Comparison of ENCODE assay signal across 29 mouse cellular contexts in genomic region chr1:191698253-191698795, GRCm38 (mm10). TPM values are rescaled to one million over a fixed set of nuclear protein-coding genes. Genes with fewer than 3 reads are reported as not detected.
DNase-seq lines count a peak whose midpoint lies in the region; ATAC-seq lines count a peak whose summit lies in the region.
"Had no signal": no experiment of that assay in that cellular context is flagged by ENCODE, and none has a peak within 500 bp of the region (broad histone marks: within the 10 kb centered on the region; RNA-seq: fewer than 3 reads in every experiment).

No protein-coding gene starts in this region.

- no peaks in the 10 kb centered on the region for H3K36me3 ChIP-seq in neural tube, embryonic 15.5 days
- H3K36me3 ChIP-seq in limb, embryonic 10.5 days, result no peaks in the 10 kb centered on the region
- H3K36me3 ChIP-seq: hindbrain, embryonic 10.5 days; hindbrain, embryonic 15.5 days; intestine, embryonic 15.5 days; limb, embryonic 15.5 days; liver, embryonic 13.5 days; midbrain, embryonic 13.5 days had no signal

- H3K27ac ChIP-seq in neural tube, embryonic 15.5 days (replicated peaks), result no peak overlapping the region
- H3K27ac ChIP-seq in limb, embryonic 10.5 days, result 0 out of 2 replicates have a peak overlapping the region, but pooled peaks have one; percentile 36
- H3K27ac ChIP-seq: hindbrain, embryonic 10.5 days; hindbrain, embryonic 15.5 days; intestine, embryonic 15.5 days; layer of hippocampus, adult 2 months; left cerebral cortex, adult 2 months; limb, embryonic 15.5 days; liver, embryonic 13.5 days; midbrain, embryonic 13.5 days had no signal

- no peaks in the 10 kb centered on the region for H3K27me3 ChIP-seq in neural tube, embryonic 15.5 days (replicated peaks)
- H3K27me3 ChIP-seq in limb, embryonic 10.5 days (ENCODE audit: low read depth, poor library complexity, severe bottlenecking), result no peaks in the 10 kb centered on the region
- H3K27me3 ChIP-seq: hindbrain, embryonic 15.5 days; intestine, embryonic 15.5 days; limb, embryonic 15.5 days; liver, embryonic 13.5 days; midbrain, embryonic 13.5 days had no signal

- H3K4me3 ChIP-seq in neural tube, embryonic 15.5 days (replicated peaks), result no peak overlapping the region
- H3K4me3 ChIP-seq in limb, embryonic 10.5 days, result no peak overlapping the region
- H3K4me3 ChIP-seq: erythroblast, embryonic 14.5 days; hindbrain, embryonic 10.5 days; hindbrain, embryonic 15.5 days; intestine, embryonic 15.5 days; layer of hippocampus, adult 2 months; left cerebral cortex, adult 2 months; limb, embryonic 15.5 days; liver, embryonic 13.5 days; megakaryocyte, embryonic 14.5 days; midbrain, embryonic 13.5 days had no signal

- no peak for ATAC-seq in neural tube, embryonic 15.5 days (ENCODE audit: low FRiP score)
- ATAC-seq: forebrain, embryonic 16.5 days; intestine, embryonic 15.5 days; lung, postnatal 0 days; midbrain, embryonic 13.5 days had no signal

- H3K4me1 ChIP-seq in neural tube, embryonic 15.5 days, result no peaks in the 10 kb centered on the region
- peaks cover 39% of the 10 kb centered on the region for H3K4me1 ChIP-seq in limb, embryonic 10.5 days
- H3K4me1 ChIP-seq: hindbrain, embryonic 10.5 days; hindbrain, embryonic 15.5 days; intestine, embryonic 15.5 days; liver, embryonic 13.5 days; midbrain, embryonic 13.5 days had no signal

- no peak overlapping the region for H3K4me2 ChIP-seq in neural tube, embryonic 15.5 days
- H3K4me2 ChIP-seq: hindbrain, embryonic 15.5 days; intestine, embryonic 15.5 days; limb, embryonic 15.5 days; liver, embryonic 13.5 days; midbrain, embryonic 13.5 days had no signal

- H3K9me3 ChIP-seq in neural tube, embryonic 15.5 days (replicated peaks), result no peaks in the 10 kb centered on the region
- no peaks in the 10 kb centered on the region for H3K9me3 ChIP-seq in limb, embryonic 10.5 days (replicated peaks)
- H3K9me3 ChIP-seq: hindbrain, embryonic 10.5 days; hindbrain, embryonic 15.5 days; intestine, embryonic 15.5 days; limb, embryonic 15.5 days; liver, embryonic 13.5 days; midbrain, embryonic 13.5 days had no signal

- WGBS in neural tube, embryonic 15.5 days, result 26% methylated on average over 1 of the region's 1 CpGs
- WGBS in limb, embryonic 10.5 days, result 0% methylated on average over 1 of the region's 1 CpGs

- H3K9ac ChIP-seq in neural tube, embryonic 15.5 days (replicated peaks), result no peak overlapping the region
- H3K9ac ChIP-seq: hindbrain, embryonic 15.5 days; intestine, embryonic 15.5 days; limb, embryonic 15.5 days; liver, embryonic 13.5 days; midbrain, embryonic 13.5 days had no signal

- peak; percentile 17 for DNase-seq in neural tube, embryonic 10.5 days (ENCODE audit: extremely low spot score, low spot score)
- peak; percentile 56 for DNase-seq in ES-CJ7 (ENCODE audit: low read depth, low spot score)
- DNase-seq in embryo, embryonic 10.5 days (ENCODE audit: low spot score), result peak; percentile 47
- DNase-seq in limb, embryonic 10.5 days (ENCODE audit: low spot score), result no peak
- DNase-seq in frontal cortex, postnatal 10 days (ENCODE audit: low spot score in 2 of 2), result no peak
- no peak for DNase-seq in right cerebral cortex, postnatal 36 days (ENCODE audit: low spot score in 2 of 2)
- DNase-seq: adrenal gland, adult 8-10 months; cerebellum, adult 9-10 months; gastrocnemius, postnatal 14 days; heart, postnatal 14 days; kidney, adult 2 months; kidney, postnatal 36 days; liver, embryonic 13.5 days; lung, adult 18-20 months; lung, postnatal 4 days; retina, postnatal 1 day; right cerebral cortex, postnatal 14 days had no signal

RNA-seq across cellular contexts. Expression of gene Lpgat1, which starts 19.3 kb away (rescaled TPM):
- 31.2 and 37.3 TPM in 2 replicates for polyA plus RNA-seq in neural tube, embryonic 15.5 days (2015; fragmentation: Nextera tagmentation; extraction: Ambion mirVana)
- polyA plus RNA-seq in limb, embryonic 10.5 days (2016; fragmentation: Nextera tagmentation; extraction: Ambion mirVana), result 28.2 and 29.4 TPM in 2 replicates

Comparison
In these comparisons a context has a peak if more than half of its experiments do, and no peak if none do; other contexts are left out.
1. DNase-seq: peak in neural tube, embryonic 10.5 days (single experiment), ES-CJ7 (single experiment) and embryo, embryonic 10.5 days (single experiment); none in limb, embryonic 10.5 days (single experiment), frontal cortex, postnatal 10 days (0 of 2) and right cerebral cortex, postnatal 36 days (0 of 2).